Mouse (Mus musculus) CH12.LX (cell line): Measurements from ENCODE around the gene Upp2. TPM values are rescaled to one million over a fixed set of nuclear protein-coding genes. Genes with fewer than 3 reads are reported as not detected.

ENCODE experiments used
- DNase-seq: peaks from one replicate; pipeline ENCODE4 v3.0.0-alpha.2; 2013; ENCODE audit errors: extremely low read depth
- H3K27ac ChIP-seq: 2 replicates; pipeline ENCODE4 v1.5.1; 2012; ENCODE audit warnings: low read depth, mild to moderate bottlenecking, control low read depth, moderate library complexity; ENCODE audit not compliant: insufficient read depth
- H3K27me3 ChIP-seq: replicated peaks from 2 replicates; pipeline ENCODE3; 2012; ENCODE audit warnings: inconsistent platforms
- H3K36me3 ChIP-seq, 2 experiments: replicated peaks in 1 of 2; 2 replicates each; pipeline versions ENCODE3 to v1.6.1; 2012; ENCODE audit warnings: inconsistent platforms in 1 of 2, low read length in 1 of 2, mild to moderate bottlenecking in 1 of 2, mixed read lengths in 1 of 2, moderate library complexity in 1 of 2; ENCODE audit not compliant: control insufficient read depth in 1 of 2, insufficient read depth in 1 of 2
- H3K4me1 ChIP-seq, 2 experiments: 2 replicates each; pipeline ENCODE4 v1.6.1; 2012; ENCODE audit warnings: inconsistent platforms in 1 of 2, moderate library complexity in 1 of 2; ENCODE audit not compliant: insufficient read depth in 2 of 2, control insufficient read depth in 1 of 2
- H3K4me2 ChIP-seq: 2 replicates; pipeline ENCODE4 v1.6.1; 2012; ENCODE audit warnings: low read depth, mild to moderate bottlenecking, control low read depth; ENCODE audit not compliant: poor library complexity, insufficient read depth, severe bottlenecking
- H3K4me3 ChIP-seq, 3 experiments: fragments of 150-350 bp in 1 of 3; sonication (generic) in 1 of 3; replicated peaks in 1 of 3; 2 replicates each; pipeline versions ENCODE3 to v1.5.1; 2011 to 2012; ENCODE audit warnings: low read depth in 2 of 3, low read length in 2 of 3, mild to moderate bottlenecking in 2 of 3, moderate library complexity in 2 of 3, control low read depth in 1 of 3, improper control_type of control experiment in 1 of 3, inconsistent platforms in 1 of 3, mixed read lengths in 1 of 3; ENCODE audit not compliant: poor library complexity in 1 of 3
- H3K79me2 ChIP-seq: replicated peaks from 2 replicates; pipeline ENCODE4 v1.6.1; 2012; ENCODE audit warnings: mild to moderate bottlenecking, moderate library complexity; ENCODE audit not compliant: control insufficient read depth, poor library complexity, insufficient read depth, severe bottlenecking; ENCODE audit errors: extremely low read depth
- H3K9ac ChIP-seq: 2 replicates; pipeline ENCODE4 v1.6.1; 2012; ENCODE audit warnings: low read depth, mild to moderate bottlenecking, control low read depth, moderate library complexity; ENCODE audit not compliant: insufficient read depth
- H3K9me3 ChIP-seq: replicated peaks from 2 replicates; pipeline ENCODE3; 2012; ENCODE audit warnings: low read length, inconsistent platforms, mixed read lengths
- BHLHE40 ChIP-seq: IDR thresholded peaks from 2 replicates; pipeline ENCODE4 v1.6.1; 2011; ENCODE audit warnings: mild to moderate bottlenecking, low read depth, low read length, improper control_type of control experiment
- CHD1 ChIP-seq: IDR thresholded peaks from 2 replicates; pipeline ENCODE4 v1.6.1; 2012; ENCODE audit warnings: low read depth, low read length, improper control_type of control experiment, inconsistent platforms
- CHD2 ChIP-seq: IDR thresholded peaks from 2 replicates; pipeline ENCODE4 v1.6.1; 2011; ENCODE audit warnings: low read length, improper control_type of control experiment
- E2F4 ChIP-seq: IDR thresholded peaks from 2 replicates; pipeline ENCODE4 v1.6.1; 2011; ENCODE audit warnings: low read depth, low read length, improper control_type of control experiment; ENCODE audit not compliant: insufficient replicate concordance
- GABPA ChIP-seq: IDR thresholded peaks from 2 replicates; pipeline ENCODE4 v1.6.1; 2012; ENCODE audit warnings: low read depth, low read length, improper control_type of control experiment, inconsistent platforms; ENCODE audit not compliant: insufficient replicate concordance
- JUN ChIP-seq: IDR thresholded peaks from 2 replicates; pipeline ENCODE4 v1.6.1; 2011; ENCODE audit warnings: low read depth, mild to moderate bottlenecking, low read length, improper control_type of control experiment, moderate library complexity; ENCODE audit not compliant: insufficient read depth
- MAX ChIP-seq: IDR thresholded peaks from 2 replicates; pipeline ENCODE4 v1.6.1; 2011; ENCODE audit warnings: low read length, improper control_type of control experiment
- MEF2A ChIP-seq: IDR thresholded peaks from 2 replicates; pipeline ENCODE4 v1.6.1; 2014; ENCODE audit warnings: low read depth, mild to moderate bottlenecking, inconsistent platforms, low read length, improper control_type of control experiment, borderline replicate concordance
- MXI1 ChIP-seq: IDR thresholded peaks from 2 replicates; pipeline ENCODE4 v1.6.1; 2011; ENCODE audit warnings: mild to moderate bottlenecking, low read depth, low read length, improper control_type of control experiment
- NELFE ChIP-seq: IDR thresholded peaks from 2 replicates; pipeline ENCODE4 v1.6.1; 2011; ENCODE audit warnings: low read depth, low read length, improper control_type of control experiment
- POLR2A ChIP-seq: IDR thresholded peaks from 2 replicates; pipeline ENCODE4 v1.6.1; 2011; ENCODE audit warnings: low read depth, mild to moderate bottlenecking, improper control_type of control experiment, low read length
- RAD21 ChIP-seq: IDR thresholded peaks from 2 replicates; pipeline ENCODE4 v1.6.1; 2011; ENCODE audit warnings: low read depth, mild to moderate bottlenecking, low read length, improper control_type of control experiment, moderate library complexity
- RCOR1 ChIP-seq: conservative IDR thresholded peaks from 2 replicates; pipeline ENCODE4 v1.6.1; 2012; ENCODE audit warnings: low read depth, mild to moderate bottlenecking, inconsistent platforms, low read length, improper control_type of control experiment
- SIN3A ChIP-seq: IDR thresholded peaks from 2 replicates; pipeline ENCODE4 v1.6.1; 2012; ENCODE audit warnings: low read length, improper control_type of control experiment, inconsistent platforms
- SMC3 ChIP-seq: IDR thresholded peaks from 2 replicates; pipeline ENCODE4 v1.6.1; 2011; ENCODE audit warnings: low read depth, low read length, improper control_type of control experiment
- TBP ChIP-seq: conservative IDR thresholded peaks from 2 replicates; pipeline ENCODE4 v1.6.1; 2011; ENCODE audit warnings: low read depth, low read length, improper control_type of control experiment
- UBTF ChIP-seq: IDR thresholded peaks from 2 replicates; pipeline ENCODE4 v1.6.1; 2012; ENCODE audit warnings: low read depth, mild to moderate bottlenecking, inconsistent platforms, low read length, improper control_type of control experiment, moderate library complexity
- ZC3H11A ChIP-seq: IDR thresholded peaks from 2 replicates; pipeline ENCODE4 v1.6.1; 2012; ENCODE audit warnings: low read depth, mild to moderate bottlenecking, inconsistent platforms, low read length, improper control_type of control experiment
- ZMIZ1 ChIP-seq: IDR thresholded peaks from 2 replicates; pipeline ENCODE4 v1.6.1; 2012; ENCODE audit warnings: low read depth, mild to moderate bottlenecking, inconsistent platforms, low read length, improper control_type of control experiment
- dilution Hi-C: fragments of 300-500 bp; cut with MboI; formaldehyde crosslinking; loops from 2 replicates; pipeline ENCODE4 v1.14.3; 2020; ENCODE audit warnings: low sequenced_read_pairs; ENCODE audit not compliant: extremely low pct_unique_long_range_greater_than_20kb, extremely low pct_ligation_motif_present
- in situ Hi-C: fragments of 300-500 bp; cut with MboI; formaldehyde crosslinking; loops from 3 replicates; pipeline ENCODE4 v1.14.3; 2019; ENCODE audit warnings: low sequenced_read_pairs, low pct_ligation_motif_present, low pct_unique_long_range_greater_than_20kb, mixed read lengths
- polyA plus RNA-seq: library from polyadenylated mRNA; unstranded; fragments of >175 nt; gene quantifications from 2 replicates; pipeline ENCODE4 v1.2.1, GENCODE M21; 2012; ENCODE audit warnings: low read depth; ENCODE audit not compliant: insufficient read length
- total RNA-seq, 2 experiments: library from RNA; depleted of rRNA; stranded (reverse); fragments of 300-350 nt in 1 of 2; fragments of >200 nt in 1 of 2; gene quantifications; 2 replicates each; pipeline ENCODE4 v1.2.3; 2012 to 2014

Gene Upp2
- total and polyA plus RNA-seq, 3 experiments: not detected

GRCm38 (mm10) chr2:58604791-58605190 is 37.7 kb downstream of the Upp2 start:
- dilution Hi-C loops: no loop called here
- no peak overlapping the region for H3K4me2 ChIP-seq

GRCm38 (mm10) chr2:58613720-58614119 is 46.6 kb downstream of the Upp2 start:
- no peak for DNase-seq

More at GRCm38 (mm10) chr2:58604791-58605190, 37.7 kb downstream of the Upp2 start:
- no peaks in the 10 kb centered on the region for H3K79me2 ChIP-seq
- in situ Hi-C loops: no loop called here
- DNase-seq: no peak
- H3K4me1 ChIP-seq: no peaks in the 10 kb centered on the region
- TF ChIP-seq BHLHE40 (no peak), CHD2 (no peak), SMC3 (no peak), MAX (no peak), MXI1 (no peak), JUN (no peak), POLR2A (no peak), RAD21 (no peak), SIN3A (no peak), TBP (no peak), E2F4 (no peak), UBTF (no peak), GABPA (no peak), MEF2A (no peak), NELFE (no peak), ZMIZ1 (no peak), CHD1 (no peak)
- no peak overlapping the region for H3K9ac ChIP-seq
- no peaks in the 10 kb centered on the region for H3K36me3 ChIP-seq
- H3K27me3 ChIP-seq: no peaks in the 10 kb centered on the region
- no peak overlapping the region for H3K27ac ChIP-seq
- peaks cover 18% of the 10 kb centered on the region for H3K9me3 ChIP-seq
- H3K4me3 ChIP-seq: no peak overlapping the region

More at GRCm38 (mm10) chr2:58613720-58614119, 46.6 kb downstream of the Upp2 start:
- Histone ChIP-seq H3K36me3 (no peaks in the 10 kb centered on the region), H3K27me3 (no peaks in the 10 kb centered on the region), H3K9ac (no peak overlapping the region), H3K79me2 (no peaks in the 10 kb centered on the region), H3K4me2 (no peak overlapping the region), H3K27ac (no peak overlapping the region), H3K4me1 (no peaks in the 10 kb centered on the region), H3K4me3 (no peak overlapping the region), H3K9me3 (peaks cover 19% of the 10 kb centered on the region)
- in situ Hi-C loops (no loop called here), dilution Hi-C loops (no loop called here)
- TF ChIP-seq CHD2 (no peak), ZC3H11A (no peak), RCOR1 (no peak), MEF2A (no peak), RAD21 (no peak)
